Mouse (Mus musculus) cerebellum, postnatal 10 days (tissue): ENCODE data around the gene Creb3l2.
"Not testable (repeated sequence)": the region's sequence is repeated elsewhere in the genome, so short reads cannot be mapped to it uniquely, and the experiment has no call there.

Experiments used
- DNase-seq, 2 experiments: peaks; one replicate each; pipeline ENCODE4 v3.0.0; 2021; ENCODE audit warnings: mixed read lengths in 2 of 2

Gene Creb3l2

GRCm38 (mm10) chr6:37407876-37408275, 34.1 kb downstream of the Creb3l2 start:
- no peak for DNase-seq

- no peak for DNase-seq
Observed at GRCm38 (mm10) chr6:37406903-37407302, 35.0 kb downstream of the Creb3l2 start.

- DNase-seq: no peak
Observed at GRCm38 (mm10) chr6:37406018-37406417, 35.9 kb downstream of the Creb3l2 start.

GRCm38 (mm10) chr6:37404325-37404724, 37.6 kb downstream of the Creb3l2 start:
- DNase-seq: no peak

- DNase-seq: no peak
Observed at GRCm38 (mm10) chr6:37401928-37402327, 40.0 kb downstream of the Creb3l2 start.

GRCm38 (mm10) chr6:37400866-37401525, 41.0 kb downstream of the Creb3l2 start:
- no peak for DNase-seq

- no peak for DNase-seq
Observed at GRCm38 (mm10) chr6:37400167-37400566, 41.8 kb downstream of the Creb3l2 start.

- peak in 1 of 2 experiments; percentile 9 for DNase-seq
Observed at GRCm38 (mm10) chr6:37398943-37399342, 43.0 kb downstream of the Creb3l2 start.

GRCm38 (mm10) chr6:37397973-37398372, 44.0 kb downstream of the Creb3l2 start:
- no peak for DNase-seq

GRCm38 (mm10) chr6:37397254-37397653, 44.7 kb downstream of the Creb3l2 start:
- no peak for DNase-seq

GRCm38 (mm10) chr6:37396127-37396526, 45.8 kb downstream of the Creb3l2 start:
- DNase-seq: no peak

GRCm38 (mm10) chr6:37393263-37393662, 48.7 kb downstream of the Creb3l2 start:
- DNase-seq: no peak

- no peak for DNase-seq
Observed at GRCm38 (mm10) chr6:37392262-37392661, 49.7 kb downstream of the Creb3l2 start.

GRCm38 (mm10) chr6:37391313-37391712, 50.6 kb downstream of the Creb3l2 start:
- DNase-seq: no peak

GRCm38 (mm10) chr6:37388960-37389359, 53.0 kb downstream of the Creb3l2 start:
- DNase-seq: no peak

GRCm38 (mm10) chr6:37388501-37388900, 53.4 kb downstream of the Creb3l2 start:
- no peak for DNase-seq

- DNase-seq: no peak
Observed at GRCm38 (mm10) chr6:37387281-37387680, 54.7 kb downstream of the Creb3l2 start.

- DNase-seq: no peak
Observed at GRCm38 (mm10) chr6:37385602-37386285, 56.2 kb downstream of the Creb3l2 start.

- DNase-seq: no peak
Observed at GRCm38 (mm10) chr6:37382761-37383160, 59.2 kb downstream of the Creb3l2 start.

GRCm38 (mm10) chr6:37377836-37378580, 63.9 kb downstream of the Creb3l2 start:
- DNase-seq: no peak

GRCm38 (mm10) chr6:37377387-37377786, 64.6 kb downstream of the Creb3l2 start:
- DNase-seq: not testable (repeated sequence)

- peak; percentile 72 to 81 for DNase-seq
Observed at GRCm38 (mm10) chr6:37375452-37375851, 66.5 kb downstream of the Creb3l2 start.

- DNase-seq: peak in 1 of 2 experiments; percentile 28
Observed at GRCm38 (mm10) chr6:37371341-37371740, 70.6 kb downstream of the Creb3l2 start.

- no peak for DNase-seq
Observed at GRCm38 (mm10) chr6:37370566-37370965, 71.4 kb downstream of the Creb3l2 start.
